Mouse (Mus musculus) bone marrow, adult 2 months (tissue): ENCODE results near the gene Umodl1.

ENCODE experiments used
- CTCF ChIP-seq: fragments of 200-500 bp; IDR thresholded peaks from 2 replicates; pipeline ENCODE4 v1.5.1; 2011; ENCODE audit warnings: low read length, control low read depth; ENCODE audit not compliant: control insufficient read depth, insufficient read depth
- POLR2A ChIP-seq: fragments of 200-500 bp; IDR thresholded peaks from 2 replicates; pipeline ENCODE4 v1.6.1; 2011; ENCODE audit warnings: low read depth, mild to moderate bottlenecking, control low read depth, low read length, borderline replicate concordance; ENCODE audit not compliant: control insufficient read depth

- TF ChIP-seq POLR2A (no peak), CTCF (no peak)
These were observed 77.9 kb downstream of the Umodl1 start for GRCm38 (mm10) chr17:31032341-31032740.
